Mouse (Mus musculus) gonadal fat pad, adult 2 months (tissue): Measurements from ENCODE around the gene Pkn2. TPM values are rescaled to one million over a fixed set of nuclear protein-coding genes. Genes with fewer than 3 reads are reported as not detected.

ENCODE experiments used
- DNase-seq: peaks from one replicate; pipeline ENCODE4 v3.0.0-alpha.2; 2012; ENCODE audit warnings: low read depth
- polyA plus RNA-seq: library from polyadenylated mRNA; depleted of rRNA; stranded (reverse); fragments of >200 nt; gene quantifications from 2 replicates; pipeline ENCODE4 v1.2.3, GENCODE M21; 2012

The Pkn2 gene
- polyA plus RNA-seq, 1 experiment: 16.7 TPM

GRCm38 (mm10) chr3:142834024-142834423 is 47.8 kb downstream of the Pkn2 start:
- no peak for DNase-seq

- no peak for DNase-seq
Measured at GRCm38 (mm10) chr3:142832910-142833309, 48.9 kb downstream of the Pkn2 start.

GRCm38 (mm10) chr3:142826449-142827146 is 55.2 kb downstream of the Pkn2 start:
- no peak for DNase-seq

- DNase-seq: no peak
Measured at GRCm38 (mm10) chr3:142823606-142824005, 58.2 kb downstream of the Pkn2 start.

- no peak for DNase-seq
Measured at GRCm38 (mm10) chr3:142817506-142817905, 64.3 kb downstream of the Pkn2 start.

GRCm38 (mm10) chr3:142811582-142811981 is 70.2 kb downstream of the Pkn2 start:
- no peak for DNase-seq

GRCm38 (mm10) chr3:142795587-142795986 is 86.2 kb downstream of the Pkn2 start:
- DNase-seq: no peak

GRCm38 (mm10) chr3:142786423-142787072 is 95.3 kb downstream of the Pkn2 start:
- DNase-seq: no peak

- DNase-seq: no peak
Measured at GRCm38 (mm10) chr3:142777227-142777626, 104.6 kb downstream of the Pkn2 start.

- no peak for DNase-seq
Measured at GRCm38 (mm10) chr3:142773538-142774191, 108.1 kb downstream of the Pkn2 start.

- no peak for DNase-seq
Measured at GRCm38 (mm10) chr3:142770518-142770917, 111.3 kb downstream of the Pkn2 start.

GRCm38 (mm10) chr3:142768498-142768897 is 113.3 kb downstream of the Pkn2 start:
- no peak for DNase-seq

GRCm38 (mm10) chr3:142765778-142766165 is 116.0 kb downstream of the Pkn2 start:
- no peak for DNase-seq

- DNase-seq: no peak
Measured at GRCm38 (mm10) chr3:142764995-142765777, 116.6 kb downstream of the Pkn2 start, which contains the start of gene Gtf2b. Gtf2b (plus strand) TSS chr3:142765045.

- DNase-seq: no peak
Measured at GRCm38 (mm10) chr3:142760356-142760755, 121.4 kb downstream of the Pkn2 start.

GRCm38 (mm10) chr3:142758593-142758992 is 123.2 kb downstream of the Pkn2 start:
- no peak for DNase-seq

GRCm38 (mm10) chr3:142757841-142758240 is 124.0 kb downstream of the Pkn2 start:
- DNase-seq: no peak

- no peak for DNase-seq
Measured at GRCm38 (mm10) chr3:142755132-142755867, 126.5 kb downstream of the Pkn2 start.

GRCm38 (mm10) chr3:142749131-142749530 is 132.7 kb downstream of the Pkn2 start:
- DNase-seq: no peak

GRCm38 (mm10) chr3:142747673-142748072 is 134.1 kb downstream of the Pkn2 start:
- no peak for DNase-seq

- DNase-seq: no peak
Measured at GRCm38 (mm10) chr3:142745076-142745475, 136.7 kb downstream of the Pkn2 start.
